Mouse (Mus musculus) spleen, adult 2 months (tissue): ENCODE data around the gene Oxgr1. TPM values are rescaled to one million over a fixed set of nuclear protein-coding genes. Genes with fewer than 3 reads are reported as not detected.

Experiments used
- DNase-seq, 2 experiments: peaks; one replicate each; pipeline versions ENCODE4 v3.0.0 to v3.0.0-alpha.2; 2012 to 2021; ENCODE audit warnings: low spot score in 2 of 2, low read depth in 1 of 2
- H3K27ac ChIP-seq: fragments of 200-500 bp; 2 replicates; pipeline ENCODE4 v1.5.1; 2012; ENCODE audit warnings: low read length, inconsistent platforms; ENCODE audit not compliant: insufficient read depth
- H3K27me3 ChIP-seq: fragments of 200-500 bp; 2 replicates; pipeline ENCODE4 v1.6.1; 2012; ENCODE audit warnings: mild to moderate bottlenecking, moderate library complexity, low read length, inconsistent platforms; ENCODE audit not compliant: control insufficient read depth, insufficient read depth
- H3K36me3 ChIP-seq: fragments of 200-500 bp; 2 replicates; pipeline ENCODE4 v1.6.1; 2012; ENCODE audit warnings: mild to moderate bottlenecking, low read length, inconsistent platforms; ENCODE audit not compliant: control insufficient read depth, insufficient read depth
- H3K4me1 ChIP-seq: fragments of 200-500 bp; 2 replicates; pipeline ENCODE4 v1.6.1; 2011; ENCODE audit warnings: inconsistent platforms; ENCODE audit not compliant: control insufficient read depth, insufficient read depth, insufficient read length
- H3K4me3 ChIP-seq: fragments of 200-500 bp; 2 replicates; pipeline ENCODE4 v1.5.1; 2011; ENCODE audit warnings: mild to moderate bottlenecking, inconsistent platforms; ENCODE audit not compliant: insufficient read depth, insufficient read length; ENCODE audit errors: extremely low read depth
- CTCF ChIP-seq: fragments of 200-500 bp; IDR thresholded peaks from 2 replicates; pipeline ENCODE4 v1.5.1; 2011; ENCODE audit warnings: mild to moderate bottlenecking, inconsistent platforms; ENCODE audit not compliant: insufficient read depth, insufficient read length, insufficient replicate concordance; ENCODE audit errors: extremely low read depth
- POLR2A ChIP-seq: fragments of 200-500 bp; IDR thresholded peaks from 2 replicates; pipeline ENCODE4 v1.6.1; 2011; ENCODE audit warnings: low read depth, low read length, inconsistent platforms
- WGBS: fragments of 180-500 bp; shearing (Covaris S2); methylation state at CpG from one replicate; pipeline ENCODE4 v1.1.7; 2018; 5-methylcytosine and 5-hydroxymethylcytosine counted together
- polyA plus RNA-seq: library from polyadenylated mRNA; depleted of rRNA; stranded (reverse); fragments of >200 nt; gene quantifications from 2 replicates; pipeline ENCODE4 v1.2.3, GENCODE M21; 2012

Gene Oxgr1
- polyA plus RNA-seq, 1 experiment = not detected

DNA sequence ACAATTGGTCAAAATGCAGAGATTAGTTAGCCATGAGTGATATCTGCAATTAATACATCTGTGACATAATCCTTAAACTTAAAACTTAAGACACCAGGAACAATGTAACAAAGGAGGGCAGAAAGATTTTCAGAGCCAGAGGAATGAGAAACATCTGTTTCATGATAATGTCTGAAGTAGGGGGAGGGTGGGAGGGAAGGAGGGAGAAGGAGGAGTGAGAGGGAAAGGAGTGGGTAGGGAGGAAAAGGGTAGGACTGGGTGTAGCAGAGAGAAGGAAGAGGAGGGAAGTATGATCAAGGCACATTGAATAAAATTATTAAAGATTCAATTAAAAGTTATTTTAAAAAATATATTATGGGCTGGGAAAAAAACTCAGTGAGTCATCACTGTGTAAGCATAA, 32.0 kb upstream of the Oxgr1 start:
- no peak overlapping the region for H3K4me3 ChIP-seq
- H3K4me1 ChIP-seq = no peaks in the 10 kb centered on the region
- H3K36me3 ChIP-seq = no peaks in the 10 kb centered on the region
- DNase-seq = no peak
- no peaks in the 10 kb centered on the region for H3K27me3 ChIP-seq
- no peak for TF ChIP-seq CTCF
- TF ChIP-seq POLR2A = no peak
- H3K27ac ChIP-seq = no peak overlapping the region

DNA sequence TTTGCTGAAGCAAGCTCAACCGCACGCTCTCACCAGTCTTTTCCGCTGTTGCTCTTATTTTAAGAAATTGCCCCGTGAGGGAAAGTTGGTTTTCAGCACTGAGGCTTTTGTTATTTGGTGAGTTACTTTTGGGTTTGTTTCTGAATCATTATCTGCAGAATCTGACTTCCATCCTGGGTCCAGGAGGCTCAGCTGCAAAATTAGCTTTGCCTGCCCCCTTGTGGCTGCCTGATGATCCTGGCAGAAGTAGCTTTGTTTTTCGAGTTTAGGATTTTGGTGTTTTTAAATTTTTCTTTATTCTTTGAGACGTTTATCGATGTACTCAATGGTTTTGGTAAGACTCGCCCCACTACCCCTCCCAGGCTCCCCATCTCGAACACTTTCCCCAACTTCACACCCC, 18.9 kb upstream of the Oxgr1 start:
- Histone ChIP-seq H3K4me1 (no peaks in the 10 kb centered on the region), H3K4me3 (no peak overlapping the region), H3K27me3 (no peaks in the 10 kb centered on the region), H3K36me3 (no peaks in the 10 kb centered on the region), H3K27ac (no peak overlapping the region)
- TF ChIP-seq POLR2A = no peak
- TF ChIP-seq CTCF = peak; percentile 7; the same call in 1 of the 2 replicates
- 59% methylated on average over 9 of the region's 9 CpGs for WGBS
- no peak for DNase-seq

DNA sequence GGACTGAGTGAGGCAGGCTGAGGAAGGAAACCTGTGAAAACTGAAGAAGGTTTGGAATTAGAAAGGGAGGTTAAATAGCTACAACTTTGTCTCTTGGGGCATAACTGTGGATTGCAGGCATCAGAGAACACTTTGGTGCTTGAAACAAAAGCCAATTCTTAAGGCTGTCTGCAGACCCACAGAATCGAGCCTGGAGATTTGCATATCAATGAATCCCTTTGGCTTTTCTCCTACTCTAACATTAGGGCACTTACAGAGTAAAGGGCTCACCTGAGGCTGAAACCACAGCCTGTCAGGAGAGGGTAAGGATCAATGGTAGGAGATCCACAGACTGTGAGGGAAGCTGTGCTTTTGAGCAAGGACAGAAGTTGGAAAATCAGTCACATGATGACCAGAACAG, 8.8 kb downstream of the Oxgr1 start:
- WGBS = 14% methylated on average over 1 of the region's 1 CpGs
- DNase-seq = no peak
- Histone ChIP-seq H3K27me3 (no peaks in the 10 kb centered on the region), H3K27ac (no peak overlapping the region), H3K4me3 (no peak overlapping the region), H3K4me1 (no peaks in the 10 kb centered on the region), H3K36me3 (no peaks in the 10 kb centered on the region)
- no peak for TF ChIP-seq POLR2A
- no peak for TF ChIP-seq CTCF

DNA sequence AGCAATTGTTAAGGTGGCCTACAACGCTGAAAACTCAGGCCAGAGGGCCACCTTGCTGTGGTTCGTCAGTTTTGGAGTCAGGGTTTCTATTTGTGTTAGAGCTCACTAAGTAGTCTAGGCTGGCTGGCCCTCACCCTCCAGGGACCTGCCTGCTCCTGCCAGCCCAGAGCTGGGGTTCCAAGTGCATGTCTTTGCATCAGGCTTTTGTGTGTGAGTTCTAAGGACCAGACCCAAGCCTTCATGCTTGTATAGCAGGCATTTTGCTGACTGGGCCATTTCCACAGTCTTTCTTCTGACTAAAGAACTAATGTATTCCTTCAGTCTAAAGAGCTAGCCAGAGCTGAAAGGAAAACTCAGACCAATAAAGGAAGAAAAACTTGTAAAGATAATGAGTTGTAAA, 22.3 kb downstream of the Oxgr1 start:
- H3K27ac ChIP-seq = no peak overlapping the region
- TF ChIP-seq CTCF = no peak
- TF ChIP-seq POLR2A = no peak

DNA sequence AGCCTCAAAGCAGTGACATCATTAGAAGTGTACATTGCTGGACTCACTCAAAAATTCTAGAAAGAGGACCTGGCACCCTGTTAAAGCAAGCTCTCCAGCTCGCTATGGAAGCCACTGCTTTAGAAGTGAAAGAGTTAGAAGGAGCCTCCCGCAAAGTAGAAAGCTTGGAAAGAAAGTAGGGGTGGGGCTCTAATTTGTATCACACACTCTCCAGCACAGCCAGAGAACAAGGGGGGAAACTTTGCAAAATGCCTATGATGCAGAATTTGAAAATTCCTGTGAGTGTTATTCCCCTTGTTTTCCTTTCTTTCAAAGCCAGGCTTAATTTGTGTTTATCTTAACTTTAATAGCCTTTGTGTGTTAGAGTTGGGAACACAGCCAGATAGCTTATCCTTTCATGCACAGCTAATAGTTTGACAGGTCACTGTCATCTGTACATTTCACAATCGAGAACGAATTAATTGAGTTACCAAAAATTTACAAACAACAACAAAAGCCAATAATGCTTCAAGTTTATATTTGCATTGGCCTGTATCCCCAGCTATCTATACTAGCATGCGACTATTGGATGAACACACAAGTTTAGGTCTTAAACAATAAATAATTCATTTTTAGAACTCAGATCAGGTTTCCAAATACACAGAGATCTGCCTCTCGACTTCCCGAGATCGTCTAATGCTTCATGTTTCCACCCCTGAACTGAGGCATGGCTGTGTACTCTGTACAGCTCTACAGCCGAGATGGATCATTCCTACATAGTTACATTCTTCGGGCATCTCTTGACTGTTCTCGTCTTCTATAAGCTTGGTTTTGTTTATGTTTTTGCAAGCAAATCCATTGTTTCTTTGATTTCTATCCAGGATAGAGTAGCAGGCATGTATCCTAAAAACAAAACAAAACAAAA, 32.0 kb downstream of the Oxgr1 start:
- no peaks in the 10 kb centered on the region for H3K36me3 ChIP-seq
- no peak for DNase-seq
- TF ChIP-seq POLR2A (no peak), CTCF (no peak)
- H3K4me3 ChIP-seq = no peak overlapping the region
- H3K27ac ChIP-seq = no peak overlapping the region
- H3K4me1 ChIP-seq = no peaks in the 10 kb centered on the region
- 90% methylated on average over 11 of the region's 11 CpGs for WGBS
- H3K27me3 ChIP-seq = no peaks in the 10 kb centered on the region

More for the DNA sequence above, 22.3 kb downstream of the Oxgr1 start:
- H3K36me3 ChIP-seq = no peaks in the 10 kb centered on the region
- no peaks in the 10 kb centered on the region for H3K4me1 ChIP-seq
- no peak for DNase-seq
- no peak overlapping the region for H3K4me3 ChIP-seq
- 76% methylated on average over 2 of the region's 2 CpGs for WGBS
- H3K27me3 ChIP-seq = no peaks in the 10 kb centered on the region

DNA sequence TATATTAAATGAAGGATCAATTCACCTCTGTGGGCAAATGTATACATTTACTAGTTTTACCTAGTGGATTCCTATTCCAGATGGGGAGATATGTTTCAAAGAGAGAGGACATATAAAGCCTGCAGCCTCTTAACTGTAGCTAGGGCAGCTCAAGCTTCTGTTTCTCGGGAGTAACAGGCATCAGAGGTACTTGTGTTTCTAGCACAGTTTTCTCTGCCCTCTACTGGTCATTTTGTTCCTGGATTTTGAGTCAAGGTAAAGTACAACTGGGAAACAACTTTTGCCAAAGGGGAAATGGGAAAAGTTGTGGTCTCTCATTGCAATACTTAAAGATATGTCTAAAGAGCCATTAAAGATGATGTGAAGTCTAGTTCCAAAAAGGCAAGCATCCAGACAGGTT, 37.1 kb downstream of the Oxgr1 start:
- WGBS = 19% methylated on average over 1 of the region's 1 CpGs
- TF ChIP-seq CTCF (no peak), POLR2A (no peak)
- Histone ChIP-seq H3K36me3 (no peaks in the 10 kb centered on the region), H3K27me3 (no peaks in the 10 kb centered on the region), H3K4me1 (no peaks in the 10 kb centered on the region), H3K4me3 (no peak overlapping the region), H3K27ac (no peak overlapping the region)
- DNase-seq = no peak

DNA sequence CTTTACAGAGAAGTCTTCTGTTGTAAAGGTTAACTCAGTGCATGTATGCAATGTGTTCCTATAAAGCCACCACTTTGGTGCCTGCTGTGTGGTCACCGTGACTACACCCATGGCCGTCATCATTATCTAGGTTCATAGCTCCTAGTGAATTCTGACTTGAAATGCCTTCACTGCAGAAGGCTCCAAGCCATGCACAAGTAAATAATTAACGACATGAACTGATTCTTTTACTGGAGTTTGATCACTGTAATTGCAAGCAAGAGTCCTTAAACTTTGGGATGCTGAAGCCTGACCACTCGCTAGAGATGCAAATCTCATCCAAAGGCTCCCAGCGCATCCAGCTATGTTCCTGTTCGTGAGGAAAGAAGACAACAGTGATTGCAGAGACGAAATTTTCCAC, 38.6 kb downstream of the Oxgr1 start:
- Histone ChIP-seq H3K27ac (no peak overlapping the region), H3K4me1 (no peaks in the 10 kb centered on the region), H3K27me3 (no peaks in the 10 kb centered on the region), H3K4me3 (no peak overlapping the region), H3K36me3 (no peaks in the 10 kb centered on the region)
- no peak for TF ChIP-seq CTCF
- no peak for TF ChIP-seq POLR2A
- WGBS = 88% methylated on average over 7 of the region's 7 CpGs
- no peak for DNase-seq
